Mouse (Mus musculus) retina, postnatal 7 days (tissue): ENCODE measurements at regions not wholly inside any gene's neighbourhood (a gene's known extent, or its start where the extent isn't known, plus 50 kb on each side); places are given as distances from the start of the nearest gene placed in this dataset.
A peak's percentile ranks its signal among the peaks of the same experiment; 100 is the strongest.
"Not testable (repeated sequence)": the region's sequence is repeated elsewhere in the genome, so short reads cannot be mapped to it uniquely, and the experiment has no call there.

ENCODE experiments used
- DNase-seq: peaks from one replicate; pipeline ENCODE4 v3.0.0-alpha.2; 2012; ENCODE audit warnings: low read depth, low spot score

- DNase-seq, result no peak
Observed at GRCm38 (mm10) chr3:9133991-9134390, 475.9 kb downstream of the Zfp704 start.

- DNase-seq, result no peak
Observed at GRCm38 (mm10) chr3:9132104-9132751, 477.7 kb downstream of the Zfp704 start.

- no peak for DNase-seq
Observed at GRCm38 (mm10) chr3:9131366-9131765, 478.5 kb downstream of the Zfp704 start.

GRCm38 (mm10) chr3:9128407-9128806, 481.5 kb downstream of the Zfp704 start:
- DNase-seq, result no peak

- DNase-seq, result no peak
Observed at GRCm38 (mm10) chr3:9123079-9123478, 486.8 kb downstream of the Zfp704 start.

GRCm38 (mm10) chr3:9117913-9118312, 492.0 kb downstream of the Zfp704 start:
- DNase-seq, result no peak

- no peak for DNase-seq
Observed at GRCm38 (mm10) chr3:9113410-9113809, 496.5 kb downstream of the Zfp704 start.

GRCm38 (mm10) chr3:9110741-9111140, 499.1 kb downstream of the Zfp704 start:
- DNase-seq, result no peak

GRCm38 (mm10) chr3:9109991-9110390, 499.9 kb downstream of the Zfp704 start:
- no peak for DNase-seq

- DNase-seq, result no peak
Observed at GRCm38 (mm10) chr3:9109485-9109884, 500.4 kb downstream of the Zfp704 start.

- DNase-seq, result no peak
Observed at GRCm38 (mm10) chr3:9107766-9108410, 502.0 kb downstream of the Zfp704 start.

GRCm38 (mm10) chr3:9105191-9105926, 504.5 kb downstream of the Zfp704 start:
- DNase-seq, result no peak

GRCm38 (mm10) chr3:9103456-9103855, 506.4 kb downstream of the Zfp704 start:
- no peak for DNase-seq

- DNase-seq, result no peak
Observed at GRCm38 (mm10) chr3:9101240-9101639, 508.6 kb downstream of the Zfp704 start.

- DNase-seq, result no peak
Observed at GRCm38 (mm10) chr3:9100761-9101160, 509.1 kb downstream of the Zfp704 start.

- DNase-seq, result no peak
Observed at GRCm38 (mm10) chr3:9098441-9098840, 511.4 kb downstream of the Zfp704 start.

GRCm38 (mm10) chr3:9084134-9084533, 525.8 kb downstream of the Zfp704 start:
- no peak for DNase-seq

GRCm38 (mm10) chr3:9082061-9082460, 527.8 kb downstream of the Zfp704 start:
- DNase-seq, result no peak

GRCm38 (mm10) chr3:9078201-9078600, 531.7 kb downstream of the Zfp704 start:
- no peak for DNase-seq

GRCm38 (mm10) chr3:9076696-9077095, 533.2 kb downstream of the Zfp704 start:
- peak; percentile 19 for DNase-seq

- DNase-seq, result not testable (repeated sequence)
Observed at GRCm38 (mm10) chr3:9072471-9072870, 537.4 kb downstream of the Zfp704 start.

GRCm38 (mm10) chr3:9067048-9067447, 542.8 kb downstream of the Zfp704 start:
- DNase-seq, result peak; percentile 65

GRCm38 (mm10) chr3:9066374-9066773, 543.5 kb downstream of the Zfp704 start:
- DNase-seq, result no peak
